Mouse (Mus musculus) heart, postnatal 4 days (tissue): Measurements from ENCODE around the gene Peli2. TPM values are rescaled to one million over a fixed set of nuclear protein-coding genes. Genes with fewer than 3 reads are reported as not detected.

Source experiments
- DNase-seq: peaks from one replicate; pipeline ENCODE4 v3.0.0; 2021
- total RNA-seq, 2 experiments: library from RNA; stranded (reverse); gene quantifications; 2 replicates each; pipeline ENCODE4 v1.2.3; 2021

Gene Peli2
- total RNA-seq, 2 experiments from 2014 or later: 12.1 to 12.8 TPM

DNA sequence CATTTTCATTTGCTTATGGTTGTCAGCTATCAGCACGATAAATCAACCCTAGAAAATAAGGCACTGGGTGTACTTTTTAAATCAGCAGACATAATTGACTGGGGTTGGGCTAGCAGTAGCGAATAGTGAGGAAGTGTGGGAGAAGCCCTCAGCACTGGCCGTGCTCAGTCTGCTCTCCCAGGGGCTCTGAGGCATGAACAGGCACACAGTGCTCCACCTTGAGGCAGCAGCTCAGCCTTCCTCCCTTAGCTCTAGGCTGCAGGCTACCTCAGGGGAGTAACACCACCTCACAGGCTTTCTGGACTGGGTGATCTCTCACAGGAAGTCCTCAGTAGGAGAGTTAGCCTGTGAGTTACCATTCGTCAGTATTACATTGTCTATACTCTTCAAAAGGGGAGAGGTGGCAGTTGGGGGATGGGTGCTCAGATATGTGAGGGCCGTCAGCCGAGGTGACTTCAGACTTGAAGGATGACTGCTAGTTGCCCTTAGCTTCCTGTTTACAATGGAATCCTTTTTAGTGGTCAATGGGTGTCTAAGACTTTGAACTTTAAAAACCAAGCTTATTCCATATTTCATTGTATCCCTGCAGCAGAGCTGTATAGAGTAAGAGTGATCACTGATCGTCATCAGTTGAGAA, 105.3 kb downstream of the Peli2 start:
- no peak for DNase-seq

DNA sequence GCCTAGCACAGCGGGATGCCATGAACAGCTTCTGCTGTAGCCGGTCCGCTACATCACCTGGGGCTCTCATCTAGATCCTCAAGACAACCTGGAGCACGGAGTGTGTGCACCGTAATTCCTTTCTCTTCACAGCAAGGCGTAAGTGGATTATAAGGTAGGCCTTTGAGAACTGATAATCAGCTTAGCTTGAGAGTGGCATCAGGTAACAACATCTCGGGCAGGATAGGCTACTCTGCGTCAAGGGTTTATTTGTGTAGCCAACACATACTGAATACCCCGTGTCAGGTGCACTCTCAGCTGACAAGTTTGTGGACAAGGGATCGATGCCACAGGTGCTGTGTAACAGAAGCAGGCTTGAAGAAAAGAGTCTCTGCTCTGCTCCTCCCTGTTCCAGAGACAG, 106.1 kb downstream of the Peli2 start:
- no peak for DNase-seq

DNA sequence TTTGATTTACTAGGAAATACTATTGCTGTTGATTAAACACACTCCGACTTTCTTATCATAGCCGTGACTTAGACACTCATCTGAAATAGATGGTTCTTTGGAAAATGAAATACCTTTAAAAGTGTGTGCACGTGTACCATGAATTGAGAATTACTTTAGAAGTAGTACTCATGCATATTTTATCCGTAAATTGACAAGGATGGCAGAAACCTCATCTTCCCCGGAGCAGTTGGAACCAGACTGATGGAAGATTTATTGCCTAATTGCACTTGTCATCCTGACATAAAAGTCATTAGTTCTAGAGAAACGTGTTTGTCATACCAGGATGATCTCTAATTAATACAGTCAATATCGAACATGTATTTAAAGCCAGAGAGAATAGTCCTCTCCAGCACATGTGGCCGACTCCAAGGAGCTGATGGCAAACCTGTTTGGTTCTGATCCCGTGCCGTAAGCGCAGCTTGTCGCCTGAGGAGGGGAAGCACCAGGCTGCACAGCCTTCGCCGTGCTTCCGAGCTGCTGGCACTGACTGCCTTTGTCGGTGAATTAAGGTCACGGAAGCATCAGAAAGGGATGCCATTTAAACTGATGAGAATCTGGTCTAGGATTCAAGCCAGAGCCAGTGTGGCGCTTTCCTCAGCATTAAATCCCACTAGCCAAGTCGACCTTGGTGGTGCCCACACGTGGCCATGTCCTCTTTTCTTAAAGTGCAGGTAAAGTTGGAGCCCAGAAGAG, 114.3 kb downstream of the Peli2 start:
- DNase-seq: no peak

DNA sequence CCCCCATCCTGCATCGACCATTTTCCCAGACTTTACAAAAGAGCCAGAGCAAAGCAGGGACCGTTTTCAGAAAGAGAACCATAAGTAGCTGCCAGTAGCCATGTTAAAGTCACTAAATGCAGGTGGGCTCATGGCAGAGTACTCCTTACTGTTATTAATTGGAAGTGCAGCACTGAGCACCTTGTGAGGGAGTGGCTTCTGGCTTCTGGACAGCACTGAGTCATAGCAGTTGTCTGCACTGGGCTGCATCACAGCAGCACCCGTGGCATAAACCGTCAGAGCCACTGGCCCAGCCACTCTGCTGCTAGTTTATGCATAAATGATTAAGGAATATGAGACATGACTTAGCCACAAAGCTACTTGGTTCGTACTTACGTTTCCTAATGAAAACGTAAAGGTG, 120.7 kb downstream of the Peli2 start:
- DNase-seq: no peak

DNA sequence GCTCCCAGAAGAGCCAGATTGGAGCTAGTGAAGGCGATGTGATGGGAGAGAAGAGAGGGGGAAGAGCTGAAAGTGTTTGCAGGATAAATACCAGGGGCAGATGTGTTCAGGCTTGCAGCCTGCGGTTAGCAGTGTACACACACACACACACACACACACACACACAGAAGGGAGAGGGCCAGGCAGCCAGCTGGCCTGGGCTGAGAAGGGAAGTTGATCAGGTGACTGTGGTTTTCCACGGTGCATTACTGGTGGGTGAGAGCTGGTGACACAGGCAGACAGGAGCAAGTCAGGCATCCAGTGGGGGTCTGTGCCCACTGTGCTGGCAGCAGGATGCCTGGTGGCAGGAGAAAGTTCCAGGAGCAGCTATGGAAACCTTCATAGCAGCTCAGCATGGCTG, 125.6 kb downstream of the Peli2 start:
- peak; percentile 25 for DNase-seq

DNA sequence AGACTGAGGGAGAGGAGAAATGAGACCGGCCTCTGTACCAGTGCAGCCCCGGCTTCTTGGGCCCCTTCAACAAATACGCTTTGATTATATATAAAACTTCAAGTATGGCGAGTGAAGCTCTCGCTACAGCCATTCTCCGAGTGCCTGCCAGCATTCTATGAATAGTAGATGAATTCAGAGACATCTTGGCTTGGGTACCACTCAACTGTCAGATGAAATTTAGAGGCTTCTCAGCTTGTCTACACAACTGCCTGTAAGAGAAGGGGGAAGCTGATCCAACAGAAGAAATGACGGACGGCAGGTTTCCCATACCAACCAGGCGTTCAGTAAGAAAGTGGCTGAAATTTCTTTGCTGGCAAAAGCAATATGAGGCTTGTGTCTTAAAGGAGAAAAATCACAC, 126.3 kb downstream of the Peli2 start:
- DNase-seq: no peak

DNA sequence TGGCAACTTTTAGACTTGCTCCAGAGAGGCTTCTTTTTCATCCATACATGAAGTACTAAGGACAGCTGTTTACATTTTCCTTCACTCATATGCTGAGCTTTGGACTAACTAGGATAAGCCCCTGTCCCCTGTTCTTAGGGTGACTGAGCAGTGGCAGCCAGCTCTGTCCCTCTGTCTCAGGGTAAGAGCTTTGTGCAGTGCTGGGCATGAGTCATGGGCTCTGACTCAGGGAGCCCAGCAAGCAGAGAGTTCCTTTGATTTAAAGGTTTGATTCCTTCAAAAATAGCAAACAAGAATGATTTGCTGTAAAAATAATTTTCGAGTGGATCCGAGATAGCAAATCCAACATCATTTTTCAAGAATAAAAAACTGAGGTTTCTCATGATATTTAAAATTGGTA, 128.8 kb downstream of the Peli2 start:
- DNase-seq: no peak

DNA sequence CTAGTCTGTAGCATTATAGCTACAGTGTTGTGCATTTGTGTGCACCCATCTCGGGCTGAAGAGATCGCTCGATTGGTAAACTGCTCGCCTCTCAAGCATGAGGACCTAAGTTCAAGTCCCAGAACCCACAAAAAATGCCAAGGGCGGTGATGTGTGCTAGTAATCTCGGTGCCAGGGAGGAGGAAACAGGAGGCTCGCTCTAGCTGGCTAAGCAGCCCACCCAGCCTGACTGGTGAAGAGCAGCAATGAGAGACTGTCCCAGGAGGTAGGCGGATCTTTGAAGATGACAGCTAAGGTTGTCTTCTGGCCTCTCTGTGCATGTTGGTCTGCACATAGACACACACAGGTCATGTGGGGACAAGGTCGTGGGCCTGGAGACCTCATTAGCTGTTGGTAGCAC, 129.3 kb downstream of the Peli2 start:
- DNase-seq: no peak

DNA sequence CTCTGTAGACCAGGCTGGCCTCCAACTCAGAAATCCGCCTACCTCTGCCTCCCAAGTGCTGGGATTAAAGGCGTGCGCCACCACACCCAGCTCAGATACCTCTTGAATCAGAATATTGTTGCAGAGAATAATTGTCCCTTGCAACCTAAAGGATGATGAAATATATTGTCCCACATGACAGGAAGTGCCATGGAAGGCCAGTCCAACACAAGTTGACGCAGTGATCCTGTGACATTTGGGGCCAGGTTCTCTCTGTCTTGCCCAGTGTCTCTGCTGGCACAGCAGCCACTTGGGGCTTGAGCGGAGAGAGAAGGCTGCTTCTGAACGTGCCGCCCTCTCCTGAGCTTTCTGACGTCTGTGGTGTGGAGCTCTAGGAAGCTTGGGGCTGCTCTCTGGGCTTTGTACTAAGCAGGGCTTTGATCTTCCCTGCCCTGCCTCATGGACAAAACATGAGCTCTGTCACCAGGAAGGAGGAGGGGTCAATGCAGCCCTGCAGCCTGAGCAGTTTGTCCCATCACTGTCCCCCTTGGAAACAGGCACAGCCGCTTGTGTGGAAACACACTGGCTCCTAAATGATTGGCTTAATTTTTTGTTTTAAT, 130.9 kb downstream of the Peli2 start:
- DNase-seq: no peak

DNA sequence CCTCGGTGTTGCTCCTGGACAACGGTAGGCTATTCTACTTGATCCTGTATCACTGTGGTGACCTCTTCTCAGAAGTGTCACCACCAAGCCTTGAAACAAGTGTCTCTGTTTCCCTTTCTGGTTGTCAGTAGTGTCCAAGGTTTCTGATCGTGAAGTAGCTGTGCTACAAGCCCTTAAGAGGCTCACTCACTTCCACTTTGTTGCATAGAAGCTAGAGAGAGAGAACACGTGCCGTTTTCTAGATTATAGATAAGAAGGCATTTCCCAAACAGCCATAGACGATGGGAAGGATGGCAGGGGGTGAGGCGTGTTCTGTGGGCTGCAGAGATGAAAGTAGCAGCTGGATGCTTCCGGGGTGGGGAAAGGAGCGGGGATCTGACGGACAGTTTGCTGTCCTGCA, 132.6 kb downstream of the Peli2 start:
- no peak for DNase-seq

DNA sequence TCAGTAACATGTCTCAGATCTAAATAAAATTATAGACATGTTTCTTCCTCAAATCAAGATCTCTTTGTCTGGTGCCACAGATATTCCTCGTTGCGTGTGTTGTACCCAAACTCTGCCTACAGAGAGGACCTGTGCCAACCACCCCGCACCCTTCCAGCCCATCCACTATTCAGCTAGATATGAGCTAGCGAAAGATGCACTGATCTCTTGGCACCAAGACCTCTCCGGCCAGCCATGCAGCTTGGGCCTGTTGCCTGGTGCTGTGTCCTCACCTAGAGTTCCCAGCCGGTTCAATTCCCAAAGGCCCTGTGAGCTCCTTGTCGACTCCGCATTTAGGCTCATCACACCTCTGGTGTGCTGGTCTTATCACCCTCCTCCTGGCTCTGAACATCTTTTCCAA, 134.1 kb downstream of the Peli2 start:
- DNase-seq: no peak

DNA sequence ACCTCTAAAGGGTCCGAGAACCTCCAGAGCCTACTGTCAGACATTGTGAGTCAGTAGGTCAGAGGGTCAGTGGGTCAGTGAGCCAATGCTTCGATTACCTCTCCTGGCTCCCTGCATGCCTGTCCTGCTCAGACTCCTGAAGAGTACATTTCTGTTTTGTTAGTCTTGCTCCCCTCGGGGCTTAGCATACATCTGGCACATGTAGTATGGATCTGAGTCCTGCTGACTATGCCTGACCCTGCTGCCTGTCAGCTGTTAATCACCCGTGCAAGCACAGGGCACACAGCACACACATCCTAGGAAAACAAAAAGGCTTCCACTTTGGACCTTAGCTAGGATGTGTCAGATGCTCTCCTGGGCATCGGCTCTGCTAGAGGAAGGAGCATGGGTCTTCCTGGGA, 134.7 kb downstream of the Peli2 start:
- DNase-seq: no peak

DNA sequence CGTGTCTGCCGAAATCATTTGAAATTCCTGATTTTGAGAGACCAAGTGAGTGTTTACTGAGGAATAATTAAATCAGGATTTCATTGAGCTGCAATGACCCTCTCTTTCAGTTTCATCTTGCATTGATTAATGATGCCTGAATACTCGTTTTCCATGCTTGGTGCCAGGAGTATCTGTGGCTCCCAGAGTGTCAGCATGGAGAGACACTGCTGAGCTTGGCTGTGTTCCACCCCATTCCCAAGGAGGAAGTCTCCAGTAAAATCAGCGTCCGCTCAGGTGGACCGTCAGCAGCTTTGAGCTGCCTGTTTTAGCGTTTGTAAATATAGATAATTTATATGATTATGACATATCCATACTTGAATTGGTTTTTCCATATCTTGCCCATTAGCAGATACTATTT, 137.1 kb downstream of the Peli2 start:
- DNase-seq: peak; percentile 22

DNA sequence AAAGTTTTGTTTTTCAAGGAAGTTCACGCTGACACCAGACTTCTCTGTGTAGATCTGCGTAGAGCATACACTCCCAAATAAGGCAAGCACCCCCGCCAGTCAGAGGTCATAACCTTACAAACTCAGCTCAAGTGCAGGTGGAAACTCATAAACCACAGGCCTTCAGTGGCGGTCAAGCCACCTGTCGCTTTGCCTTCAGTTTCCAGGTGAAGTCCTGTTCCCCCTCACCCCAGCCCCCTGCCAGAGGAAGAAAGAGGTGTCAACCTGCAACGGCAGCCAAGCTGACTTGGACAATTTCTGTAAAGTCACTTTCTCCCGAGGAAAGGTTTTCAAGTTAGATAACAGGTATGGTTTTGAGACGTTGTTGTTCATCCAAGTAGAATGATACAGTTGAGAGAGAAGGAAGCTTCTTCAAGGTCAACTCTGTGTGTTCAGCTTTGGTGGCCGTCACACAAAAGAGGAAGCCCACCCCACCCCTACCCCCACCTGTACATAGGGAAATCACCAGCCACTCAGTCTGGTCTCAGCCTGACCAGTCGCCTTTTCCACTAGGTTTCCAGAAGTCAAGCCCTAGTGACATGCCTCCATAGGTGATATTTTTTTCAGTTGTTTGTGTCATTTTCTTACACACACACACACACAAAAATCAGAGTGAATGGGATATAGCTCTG, 138.2 kb downstream of the Peli2 start:
- DNase-seq: no peak

DNA sequence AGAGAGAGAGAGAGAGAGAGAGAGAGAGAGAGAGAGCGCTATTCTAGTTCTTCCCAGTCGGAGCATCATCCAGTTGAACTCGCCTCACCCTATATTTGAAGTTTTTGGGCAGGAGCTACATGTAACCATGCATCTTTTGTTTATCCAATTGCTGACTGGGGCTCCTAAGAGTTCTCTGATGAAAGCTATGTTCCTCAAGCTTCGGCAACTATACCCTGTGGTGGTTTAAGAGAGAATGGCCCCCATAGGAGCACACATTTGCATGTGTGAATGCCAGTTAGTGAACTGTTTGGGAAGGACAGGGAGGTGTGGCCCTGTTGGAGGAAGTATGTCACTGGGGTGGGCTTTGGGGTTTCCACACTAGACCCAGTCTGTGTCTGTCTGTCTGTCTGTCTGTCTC, 142.5 kb downstream of the Peli2 start:
- no peak for DNase-seq

DNA sequence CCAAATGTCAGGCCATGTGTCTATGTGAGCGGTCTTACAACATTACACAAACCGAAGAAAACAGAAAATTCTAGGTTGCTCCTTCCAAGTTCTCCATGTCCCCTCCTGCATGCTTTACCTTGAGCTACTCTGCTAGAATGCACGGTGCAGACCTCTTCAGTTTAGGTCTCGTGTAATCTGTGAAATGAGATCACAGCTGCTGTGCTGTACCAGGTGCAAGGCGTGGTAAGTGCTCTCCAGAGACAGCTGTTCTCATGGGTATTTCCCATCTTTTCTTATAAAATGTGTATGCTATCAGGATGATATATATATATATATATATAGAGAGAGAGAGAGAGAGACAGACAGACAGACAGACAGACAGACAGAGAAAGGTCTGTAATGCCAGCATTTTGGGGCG, 146.1 kb downstream of the Peli2 start:
- no peak for DNase-seq

DNA sequence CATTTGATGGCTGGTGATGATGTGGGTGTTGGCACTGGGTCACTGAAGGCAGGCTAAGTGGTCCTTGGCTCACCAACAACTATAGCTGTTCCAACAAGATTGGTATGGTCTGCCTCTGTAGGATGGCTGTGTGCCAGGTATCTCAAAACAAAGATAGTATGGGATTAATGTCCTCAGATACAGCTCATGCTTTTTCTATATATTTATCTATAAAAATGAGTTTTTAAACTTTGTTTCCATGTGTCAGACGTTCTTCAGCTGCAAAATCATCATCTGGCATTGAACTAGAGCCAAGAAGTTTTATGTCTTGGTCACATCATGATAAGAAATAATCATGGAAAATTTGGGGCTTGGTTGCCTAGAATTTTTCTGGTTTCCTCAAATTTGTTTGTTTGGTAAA, 157.7 kb downstream of the Peli2 start:
- DNase-seq: no peak

DNA sequence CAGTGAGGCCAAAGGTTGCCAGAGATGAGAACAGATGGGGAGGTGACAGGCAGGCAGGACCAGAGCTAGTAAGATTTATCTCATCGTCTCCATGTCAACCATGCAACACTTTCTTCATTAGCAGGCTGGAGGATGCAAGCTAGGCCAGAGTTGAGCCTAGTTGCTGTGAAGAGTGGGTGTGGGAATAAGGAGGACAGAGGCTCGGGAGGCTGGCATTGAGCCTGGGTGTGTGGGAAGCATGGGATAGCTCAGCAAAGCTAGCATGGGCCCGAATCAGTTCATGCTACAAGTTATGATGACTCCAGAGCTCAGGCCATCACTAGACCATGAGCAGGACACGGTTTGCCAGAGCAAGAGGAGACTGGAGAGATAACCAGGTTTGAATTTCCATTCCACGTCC, 166.3 kb downstream of the Peli2 start:
- peak; percentile 37 for DNase-seq

DNA sequence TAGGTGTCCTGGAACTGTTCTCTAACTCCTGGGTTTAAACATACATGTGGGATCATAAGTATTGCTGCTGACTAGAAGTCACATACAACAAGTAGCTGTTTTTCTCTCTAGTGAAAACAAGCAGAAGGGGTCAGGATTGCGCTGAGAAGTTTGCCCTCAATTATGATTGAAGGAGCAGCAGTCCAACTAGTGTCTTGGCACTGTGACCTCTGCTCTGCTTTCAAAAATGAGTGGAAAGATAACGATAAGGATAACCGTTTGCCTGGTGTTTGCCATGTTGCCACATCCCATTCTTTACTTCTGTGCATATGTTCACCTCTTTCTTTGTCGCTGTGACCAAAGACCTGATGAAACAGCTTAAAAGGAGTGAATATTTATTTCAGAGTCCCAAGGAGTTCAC, 167.0 kb downstream of the Peli2 start:
- DNase-seq: no peak

DNA sequence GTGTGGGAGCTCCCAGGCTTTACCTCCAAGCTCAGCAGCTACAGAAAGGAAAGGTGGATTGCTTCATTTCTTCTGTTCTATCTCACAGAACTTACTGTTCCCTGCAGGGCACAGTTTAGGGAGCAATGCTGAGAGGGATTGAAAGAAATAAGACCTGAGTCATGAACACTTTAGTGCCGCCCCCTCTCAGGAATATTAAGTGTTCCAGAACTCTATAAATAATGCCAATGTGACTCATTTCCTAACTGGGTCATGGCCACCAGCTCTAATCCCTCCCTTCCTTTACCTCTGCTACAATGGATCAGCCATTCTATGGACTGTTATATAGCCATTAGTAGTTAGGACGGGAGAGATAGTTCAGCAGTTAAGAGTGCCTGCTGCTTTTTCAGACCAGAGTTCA, 168.0 kb downstream of the Peli2 start:
- no peak for DNase-seq

DNA sequence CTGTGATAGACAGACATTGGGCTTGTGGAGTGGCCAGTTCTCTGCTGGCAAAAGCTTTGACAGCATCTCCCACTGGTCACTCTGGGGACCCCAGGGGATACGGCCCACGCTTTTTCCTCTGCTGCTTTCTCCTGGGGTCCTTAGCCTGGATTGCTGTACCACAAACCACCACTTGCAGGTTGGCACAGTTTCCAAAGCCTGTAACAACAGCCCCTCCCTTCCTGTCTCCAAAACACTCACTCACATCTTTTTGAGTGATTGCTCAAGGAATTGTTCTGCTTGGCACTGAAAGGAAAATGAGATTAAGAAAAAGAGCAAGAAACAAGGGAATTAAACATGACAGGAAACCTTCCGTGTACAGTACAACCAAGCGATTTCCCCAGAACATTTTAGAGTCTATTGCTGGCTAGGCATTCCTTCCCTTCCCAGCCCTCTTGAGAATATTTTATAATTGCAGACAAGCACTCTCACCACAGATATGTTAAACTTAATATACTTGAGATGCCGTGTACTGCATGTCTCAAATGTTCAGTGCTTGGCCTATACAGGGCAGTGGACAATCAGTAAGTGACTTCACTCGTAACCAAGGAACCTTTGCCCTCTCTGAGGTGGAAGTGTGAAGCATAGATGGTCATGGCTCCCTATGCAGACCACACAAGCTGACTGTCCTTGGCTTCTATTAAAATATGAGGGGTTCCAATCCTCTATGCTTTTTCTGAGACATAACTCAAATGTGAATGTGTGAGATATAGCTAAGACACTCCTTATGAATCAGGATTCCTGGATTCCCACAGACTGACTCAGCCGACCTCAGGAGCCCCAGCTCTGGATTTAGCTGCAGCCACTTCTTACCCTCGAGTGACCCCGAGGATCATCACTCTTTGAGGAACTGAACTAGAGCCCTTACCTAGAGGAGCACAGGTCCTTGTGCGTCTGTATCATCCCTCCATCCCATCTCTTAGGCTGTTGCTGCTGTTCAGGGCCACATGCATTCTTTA, 169.3 kb downstream of the Peli2 start:
- DNase-seq: peak; percentile 49

DNA sequence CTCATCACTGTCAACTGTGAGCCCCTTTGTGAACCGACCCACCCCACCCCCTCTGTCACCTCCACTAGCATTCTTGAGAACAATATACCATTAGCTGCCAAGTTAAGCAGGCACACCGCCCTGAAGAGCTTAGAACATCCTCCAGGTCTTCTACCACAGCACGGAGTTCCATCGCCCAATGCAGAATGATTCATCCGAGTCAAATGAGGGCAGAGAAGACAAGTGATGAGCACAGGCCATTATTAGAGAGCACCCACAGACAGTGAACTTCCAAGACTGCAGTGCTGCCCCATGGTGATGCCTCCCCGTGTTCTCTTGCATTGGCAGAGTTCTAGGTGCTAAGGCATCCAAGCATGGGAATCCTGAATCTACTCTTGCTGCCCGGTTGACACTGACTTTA, 172.9 kb downstream of the Peli2 start:
- no peak for DNase-seq
